Mouse (Mus musculus) ovary, postnatal 10 days (tissue): Measurements from ENCODE around the gene Inava.

Source experiments
- DNase-seq: peaks from one replicate; pipeline ENCODE4 v3.0.0; 2022; ENCODE audit warnings: low spot score

Inava gene

DNA sequence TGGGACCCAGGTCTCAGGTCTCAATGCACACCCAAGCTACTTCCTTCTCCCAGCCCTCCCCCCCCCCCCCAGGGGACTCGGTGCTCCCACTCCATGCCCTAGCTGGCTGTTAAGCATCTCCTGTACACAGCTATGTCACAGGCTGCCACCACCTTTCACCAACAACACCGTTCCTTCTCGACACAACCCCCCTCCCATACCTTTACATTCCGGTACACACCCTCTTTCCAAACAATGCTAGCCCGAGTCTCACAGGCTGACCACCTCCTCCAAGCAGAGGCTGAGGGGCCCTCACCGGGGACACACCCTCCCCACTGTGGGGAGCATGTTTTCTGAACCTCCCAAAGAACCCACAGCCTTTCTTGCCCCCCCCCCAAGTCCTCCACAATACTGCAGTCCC lies 2.5 kb downstream of the Inava start:
- DNase-seq: no peak

DNA sequence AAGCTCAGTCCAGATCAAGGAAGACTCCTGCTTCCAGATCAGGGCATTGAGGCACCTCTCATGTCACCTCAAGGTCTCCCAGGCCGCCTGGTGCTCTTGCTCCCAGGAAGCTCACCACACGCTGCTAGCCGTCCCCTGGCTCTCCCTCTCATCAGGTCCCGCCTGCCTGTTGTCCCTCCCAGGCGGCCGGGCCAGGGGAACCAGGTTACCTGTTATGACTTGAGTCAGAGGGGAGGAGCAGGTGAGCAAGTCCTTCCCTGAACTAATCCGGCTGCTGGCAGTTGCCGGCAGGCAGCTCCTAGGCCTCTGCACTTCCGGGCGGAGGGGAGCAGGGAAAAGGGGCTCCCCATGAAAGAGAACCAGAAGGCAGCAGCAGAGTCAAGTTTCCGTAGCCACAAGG lies 3.9 kb downstream of the Inava start:
- no peak for DNase-seq

DNA sequence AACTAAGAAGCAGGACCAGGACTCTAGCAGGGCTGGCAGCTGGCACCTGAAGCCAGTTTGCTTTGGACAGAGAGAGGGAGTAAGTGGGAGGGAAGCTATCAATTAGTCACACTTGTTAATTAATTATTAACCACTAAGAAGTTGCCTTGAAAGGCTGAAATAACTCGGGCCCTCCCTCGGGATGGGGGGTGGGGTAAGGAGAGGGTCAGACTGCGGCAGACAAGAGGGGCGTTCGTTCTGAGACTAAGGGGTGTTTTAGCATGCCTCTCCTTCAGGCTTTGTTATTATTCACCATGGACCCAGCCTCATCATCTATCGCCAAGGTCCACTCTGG lies 5.1 kb downstream of the Inava start:
- no peak for DNase-seq

DNA sequence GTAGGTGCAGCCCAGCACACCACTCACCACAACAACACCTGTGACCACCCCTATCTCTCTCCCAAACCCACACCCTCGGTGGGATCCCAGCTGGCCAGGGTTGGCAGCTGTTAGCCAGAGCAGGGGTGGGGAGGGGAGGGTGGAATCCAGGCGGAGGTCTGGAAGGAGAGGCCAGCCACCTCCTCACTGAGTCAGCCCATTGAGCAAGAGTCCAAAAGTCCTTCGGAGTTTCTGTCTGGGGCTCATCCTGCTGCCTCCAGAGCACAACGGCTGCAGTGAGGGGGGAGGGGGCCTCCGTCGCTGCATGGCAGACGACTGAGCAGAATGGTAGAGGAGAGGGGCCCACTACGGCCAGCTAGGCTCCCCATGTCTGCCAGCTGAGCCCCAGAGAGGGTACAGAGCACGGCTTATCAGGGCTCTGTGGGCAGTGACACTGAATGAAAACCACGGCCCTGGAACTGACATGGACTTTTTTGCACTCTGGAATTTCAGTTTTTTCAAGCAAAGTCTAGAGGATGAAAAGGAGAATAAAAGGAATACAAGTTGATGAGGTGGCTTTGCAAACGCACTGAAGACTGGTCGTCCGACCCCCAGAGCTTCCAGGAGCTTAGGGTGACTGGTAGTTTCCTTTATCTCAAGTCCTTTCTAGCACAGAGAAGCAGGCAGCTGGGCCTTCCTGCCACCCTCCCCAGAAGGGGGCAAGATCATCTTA lies 5.6 kb downstream of the Inava start:
- DNase-seq: no peak

DNA sequence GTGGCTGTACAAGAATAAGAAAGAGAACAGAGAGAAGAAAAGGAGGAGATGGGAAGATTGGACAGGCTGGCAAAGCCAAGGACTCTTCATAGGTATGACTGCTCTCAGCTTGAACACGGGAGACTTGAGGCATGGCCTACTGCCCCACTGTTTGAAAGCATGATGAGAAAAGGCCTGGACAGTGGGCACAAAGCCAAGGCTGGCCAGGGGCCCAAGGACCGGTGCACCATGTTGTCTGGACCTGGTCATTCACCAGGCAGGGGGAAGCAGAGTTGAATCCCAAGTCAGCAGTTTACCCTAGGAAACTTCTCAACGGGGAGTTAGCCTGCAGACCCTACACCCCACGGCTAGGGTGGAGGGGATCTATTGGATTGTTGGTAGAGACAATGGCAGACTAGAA lies 6.2 kb downstream of the Inava start:
- DNase-seq: no peak

DNA sequence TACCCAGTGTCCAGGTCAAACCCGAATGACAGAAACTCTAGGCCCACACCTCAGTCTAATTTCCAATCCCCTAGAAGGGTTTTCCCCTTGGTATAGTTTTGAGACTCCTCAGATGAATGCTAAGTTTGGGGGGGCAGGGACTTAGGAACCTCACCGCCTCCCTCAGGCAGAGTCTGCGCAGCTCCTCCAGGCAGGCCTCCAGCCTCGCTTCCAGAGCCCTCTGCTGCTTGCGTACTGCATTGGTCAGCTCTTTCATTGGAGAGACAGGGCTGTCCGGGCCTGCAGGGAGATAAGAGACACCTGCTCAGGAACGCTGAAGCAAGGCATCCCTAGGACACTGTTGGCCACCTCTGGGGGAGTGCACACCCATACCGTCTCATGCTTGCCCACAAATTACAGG lies 7.4 kb downstream of the Inava start:
- no peak for DNase-seq

DNA sequence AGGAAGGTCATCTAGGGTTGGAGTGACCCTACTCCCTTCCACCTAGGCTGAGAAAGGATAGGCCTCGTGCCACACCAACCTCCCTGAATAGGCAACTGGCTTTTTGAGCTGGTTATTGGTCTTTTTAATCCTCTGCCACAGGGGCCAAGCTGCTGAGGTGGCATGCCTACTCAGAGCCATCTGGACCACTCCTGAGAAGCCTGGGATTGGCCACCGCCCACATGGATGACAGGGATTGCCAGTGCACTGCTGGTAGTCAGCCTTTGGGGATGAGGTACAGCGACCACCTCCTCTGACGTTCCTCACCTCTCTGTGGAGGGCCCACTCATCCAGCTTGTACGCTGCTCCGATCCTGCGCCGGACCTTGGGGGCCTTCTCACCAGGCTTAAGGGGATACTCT lies 8.2 kb downstream of the Inava start:
- no peak for DNase-seq

DNA sequence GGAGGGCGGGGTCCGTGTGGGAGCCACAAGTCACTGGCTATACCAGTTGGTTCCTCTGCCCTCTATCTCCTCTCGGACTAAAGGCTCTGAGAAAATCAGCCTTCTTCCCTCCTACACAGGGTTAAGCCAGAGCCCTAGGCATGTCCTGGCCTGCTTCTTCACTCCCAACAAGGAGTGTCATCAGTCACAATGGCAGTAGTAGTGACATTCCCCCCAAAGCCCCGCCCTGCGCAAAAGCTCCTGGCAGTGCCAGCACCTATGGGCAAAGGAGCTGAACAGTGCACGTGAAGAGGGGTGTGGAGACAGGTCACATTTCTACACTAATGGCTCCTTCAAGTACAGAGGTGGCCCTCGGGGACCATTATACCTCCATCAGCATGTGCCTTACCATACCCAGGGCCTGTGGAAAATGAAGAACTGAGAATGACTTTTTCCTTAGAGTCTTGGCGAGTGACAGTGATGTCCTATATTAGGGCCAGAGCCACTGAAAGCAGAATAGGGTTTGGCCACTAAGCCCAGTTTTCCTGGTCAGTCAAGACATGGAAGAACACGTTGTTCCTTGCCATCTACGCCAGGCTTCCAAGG lies 10.2 kb downstream of the Inava start:
- DNase-seq: no peak

DNA sequence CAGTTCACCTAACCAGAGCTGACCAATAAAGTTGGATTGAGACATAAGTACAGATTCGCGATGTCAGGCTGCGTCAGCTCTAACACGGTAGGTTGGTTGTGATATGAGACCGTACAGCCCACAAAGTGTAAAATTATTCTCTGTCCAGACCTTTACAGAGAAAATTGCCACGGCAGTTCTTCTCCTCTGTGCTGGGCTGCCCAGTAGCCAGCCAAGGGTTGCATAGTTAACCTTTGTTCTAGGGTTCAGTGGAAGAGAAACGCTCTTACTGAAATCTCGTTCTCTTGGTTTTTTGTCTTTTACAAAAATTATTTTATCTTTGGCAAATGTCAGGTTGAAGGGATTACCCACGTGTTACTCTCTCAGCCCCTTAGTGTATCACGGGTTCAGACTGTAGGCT lies 11.7 kb downstream of the Inava start:
- DNase-seq: no peak

DNA sequence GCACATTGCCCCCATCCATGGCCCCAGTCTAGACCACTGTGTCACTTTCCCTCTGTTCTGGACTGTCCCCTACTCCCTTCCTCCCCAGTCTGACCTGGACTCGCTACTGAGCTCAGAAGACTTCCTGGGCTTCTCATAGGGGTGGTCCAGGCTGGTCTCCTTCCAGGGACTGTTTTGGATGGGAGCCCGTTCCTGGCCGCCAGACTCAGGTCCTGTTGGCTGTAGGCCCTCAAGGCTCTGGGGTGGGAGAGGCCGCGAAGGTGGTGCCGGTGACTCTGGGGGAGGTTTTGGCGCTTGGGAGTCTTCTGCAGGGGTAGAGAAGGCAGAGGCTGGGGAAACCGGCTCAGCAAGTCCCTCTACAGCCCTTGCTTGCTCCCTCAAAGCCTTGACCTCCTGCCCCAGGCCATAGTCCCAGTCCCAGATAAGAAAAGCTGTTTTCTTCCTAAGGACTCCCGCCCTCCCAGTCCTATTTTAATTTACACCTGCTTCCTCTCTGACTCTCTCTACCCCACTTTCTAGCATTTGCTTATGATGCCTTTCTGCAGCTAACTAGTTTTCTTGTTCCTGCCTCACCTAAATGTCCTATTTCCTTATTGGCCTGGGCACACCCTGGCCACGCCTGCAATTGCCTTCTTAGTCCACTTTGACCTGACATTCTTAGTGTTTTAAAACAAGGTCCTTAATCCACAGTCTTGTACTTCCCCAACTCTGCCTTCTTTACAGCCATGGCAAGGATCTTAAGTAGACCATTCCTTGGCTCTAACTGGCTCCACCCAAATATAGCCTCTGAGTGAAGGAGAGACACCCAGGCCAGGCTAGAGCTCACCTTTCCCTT lies 13.8 kb downstream of the Inava start:
- DNase-seq: no peak

DNA sequence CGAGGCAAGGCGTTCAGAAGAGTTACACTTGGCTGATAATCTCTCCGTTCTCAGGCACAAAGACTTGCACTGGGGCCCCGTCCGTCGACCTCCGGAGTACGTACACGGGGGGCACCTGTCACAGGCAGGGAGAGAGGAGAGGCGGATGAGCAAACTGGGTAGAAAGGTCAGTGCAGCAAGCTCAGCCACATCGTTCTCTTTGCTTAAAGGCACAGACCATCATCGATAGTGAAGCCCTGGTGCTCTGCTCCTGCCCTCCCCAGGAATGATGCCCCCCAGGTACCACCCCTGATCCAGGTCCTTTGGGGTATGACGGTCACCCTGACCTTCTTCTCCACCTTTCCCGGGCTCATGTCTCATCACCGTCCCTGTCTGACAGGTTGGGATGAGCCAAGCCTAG lies 19.8 kb downstream of the Inava start:
- no peak for DNase-seq

DNA sequence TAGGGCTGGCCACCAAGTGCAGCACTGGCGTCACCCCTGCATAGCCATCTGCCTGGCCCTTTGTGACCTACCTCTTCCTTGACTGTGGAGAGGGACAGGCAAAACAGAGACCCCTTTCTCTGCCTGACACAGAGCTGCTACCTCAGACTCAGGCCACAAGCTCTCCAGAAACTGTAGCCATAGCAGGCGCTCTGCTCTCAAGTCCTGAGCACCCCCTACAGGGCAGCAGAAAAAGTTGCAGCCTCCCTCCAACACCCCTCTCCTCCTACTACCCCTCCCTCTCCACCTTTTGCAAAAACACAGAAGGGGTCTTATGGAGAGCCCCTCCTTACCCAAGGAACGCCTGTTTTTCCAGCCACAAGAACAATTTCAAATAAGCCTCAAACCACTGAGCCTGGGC lies 21.3 kb downstream of the Inava start, which contains the start of gene Mroh3:
TSS of gene Mroh3 (minus strand) at position 26 of the 400 bp plus-strand sequence.
- DNase-seq: no peak

DNA sequence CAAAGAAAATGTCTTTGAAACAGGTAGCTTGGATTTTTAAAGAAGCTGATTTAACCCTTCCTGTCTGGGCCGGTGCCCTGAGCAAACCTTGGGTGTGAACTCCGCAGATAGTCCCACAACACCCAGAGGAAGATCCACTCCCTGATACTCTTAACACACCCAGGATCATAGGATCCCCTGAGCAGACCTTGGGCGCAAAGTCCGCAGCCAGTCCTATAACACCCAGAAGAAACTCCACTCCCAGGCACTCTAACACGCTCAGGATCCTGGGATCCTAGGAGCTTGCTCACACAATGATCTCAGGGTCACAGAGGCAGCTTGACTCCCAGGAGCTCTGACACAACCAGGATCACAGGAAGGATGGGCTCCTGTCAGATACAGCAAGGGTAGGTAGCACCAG lies 44.0 kb downstream of the Inava start:
- DNase-seq: no peak

DNA sequence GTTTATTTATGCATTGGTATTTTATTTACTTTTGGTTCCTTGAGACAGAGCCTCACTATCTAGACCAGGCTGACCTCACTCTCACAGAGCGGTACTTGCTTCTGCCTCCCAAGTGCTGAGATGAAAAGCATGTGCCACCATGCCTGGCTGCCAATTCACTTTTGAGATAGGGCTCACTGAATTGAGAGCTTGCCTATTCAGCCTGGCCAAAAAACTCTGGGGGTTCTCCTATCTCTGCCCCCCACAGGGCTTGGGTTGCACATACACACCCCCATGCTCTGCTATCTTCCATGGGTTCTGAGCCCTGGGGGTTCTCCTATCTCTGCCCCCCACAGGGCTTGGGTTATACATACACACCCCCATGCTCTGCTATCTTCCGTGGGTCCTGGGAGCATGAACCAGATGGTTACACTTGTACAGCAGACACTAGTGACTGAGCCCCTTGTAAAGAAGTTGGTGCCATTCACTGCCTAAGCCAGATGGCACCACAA lies 54.5 kb downstream of the Inava start:
- no peak for DNase-seq

DNA sequence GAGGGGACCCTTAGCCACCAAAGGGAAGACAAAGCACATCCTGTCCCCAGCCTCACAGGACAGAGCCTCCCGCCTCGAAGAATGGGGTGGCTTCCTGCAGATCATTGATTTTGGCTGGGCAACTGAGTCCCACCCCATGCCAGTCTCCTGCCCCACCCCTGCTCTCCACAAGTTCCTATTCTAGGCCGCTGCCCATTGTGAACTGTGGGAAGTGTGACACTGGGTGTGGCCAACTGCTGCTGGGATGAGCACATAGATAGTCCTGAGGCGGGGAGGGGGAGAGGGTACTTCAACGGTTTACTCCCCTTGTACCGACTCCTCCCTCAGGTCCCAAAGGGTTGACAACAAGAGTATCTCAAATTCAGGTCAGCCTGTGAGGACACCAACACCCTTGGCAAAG lies 55.3 kb downstream of the Inava start:
- no peak for DNase-seq

DNA sequence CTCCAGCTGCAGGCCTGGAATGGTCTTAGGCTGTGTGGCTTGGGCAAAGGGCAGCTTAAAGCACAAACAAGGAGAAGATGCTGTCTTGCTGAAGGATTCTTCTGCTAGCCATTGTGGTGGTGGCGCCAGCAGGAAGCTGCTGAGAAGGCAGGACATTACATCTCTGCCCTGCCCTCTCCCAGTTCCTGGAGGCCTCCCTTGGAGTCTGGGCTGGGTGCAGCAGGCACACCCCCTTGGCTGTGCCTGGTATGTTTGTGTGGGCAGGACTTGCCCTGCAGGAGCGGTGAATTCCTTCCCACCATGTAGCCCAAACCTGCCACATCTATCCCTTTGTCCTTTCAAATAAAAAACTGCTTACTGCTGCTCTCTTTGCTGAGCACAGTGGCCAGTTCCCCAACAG lies 57.0 kb downstream of the Inava start:
- no peak for DNase-seq

DNA sequence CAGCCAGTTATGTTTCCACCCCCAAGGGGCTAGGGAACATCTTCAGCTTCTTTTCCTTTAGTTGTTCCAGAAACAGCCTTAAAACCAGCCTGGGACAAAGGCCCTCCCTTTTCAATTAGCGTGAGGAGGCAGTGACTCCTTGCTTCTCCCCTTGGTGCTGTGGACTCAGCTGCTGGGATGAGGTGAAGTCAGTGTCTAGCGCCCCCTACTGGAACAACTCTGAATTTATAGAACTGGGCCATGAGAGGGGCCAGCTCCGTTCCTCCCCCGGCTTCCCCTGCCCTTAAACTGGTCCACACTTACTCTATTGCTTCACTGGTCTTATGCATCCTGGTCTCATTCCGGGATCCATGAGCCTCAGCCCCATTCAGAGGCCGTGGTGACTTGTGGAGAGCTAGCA lies 58.9 kb downstream of the Inava start:
- no peak for DNase-seq

DNA sequence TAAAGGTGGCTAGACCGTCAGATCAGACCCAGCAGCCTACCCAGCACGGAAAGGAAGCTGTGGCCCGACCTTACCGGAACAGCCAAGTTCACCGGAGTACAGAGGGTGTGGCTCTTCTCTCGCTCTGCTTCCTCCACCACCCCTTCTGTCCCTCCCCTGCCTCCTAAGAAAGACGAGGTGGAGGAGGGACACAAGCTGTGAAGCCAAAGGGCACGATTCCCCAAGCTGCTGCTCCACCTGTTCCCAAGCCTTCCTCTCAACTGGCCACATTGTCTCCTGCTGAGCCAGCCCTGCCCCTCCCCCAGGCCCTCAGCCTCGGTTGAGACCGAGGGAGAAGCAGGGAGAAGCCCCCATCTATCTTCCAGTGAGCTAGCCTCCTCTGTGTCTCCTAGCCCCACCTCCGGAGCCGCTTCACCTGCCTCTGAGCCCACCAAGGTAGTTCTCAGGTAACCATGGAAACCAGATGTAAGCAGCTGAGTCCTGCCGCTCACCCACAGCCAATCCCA lies 59.9 kb downstream of the Inava start:
- no peak for DNase-seq

DNA sequence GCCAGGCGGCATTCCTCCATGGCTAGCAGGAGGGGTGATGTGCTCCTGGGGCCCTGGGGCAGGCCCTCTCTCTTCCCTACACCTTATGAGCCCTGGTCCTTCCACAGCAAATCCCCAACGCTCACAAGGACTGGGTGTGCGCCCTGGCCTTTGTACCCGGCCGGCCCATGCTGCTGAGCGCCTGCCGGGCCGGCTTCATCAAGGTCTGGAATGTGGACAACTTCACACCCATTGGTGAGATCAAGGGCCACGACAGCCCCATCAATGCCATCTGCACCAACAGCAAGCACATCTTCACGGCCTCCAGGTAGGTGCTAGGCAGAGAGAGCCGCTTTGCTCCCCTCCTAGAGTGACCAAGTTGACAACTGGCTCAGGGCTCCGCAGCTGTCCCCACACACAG lies 61.4 kb downstream of the Inava start:
- no peak for DNase-seq

DNA sequence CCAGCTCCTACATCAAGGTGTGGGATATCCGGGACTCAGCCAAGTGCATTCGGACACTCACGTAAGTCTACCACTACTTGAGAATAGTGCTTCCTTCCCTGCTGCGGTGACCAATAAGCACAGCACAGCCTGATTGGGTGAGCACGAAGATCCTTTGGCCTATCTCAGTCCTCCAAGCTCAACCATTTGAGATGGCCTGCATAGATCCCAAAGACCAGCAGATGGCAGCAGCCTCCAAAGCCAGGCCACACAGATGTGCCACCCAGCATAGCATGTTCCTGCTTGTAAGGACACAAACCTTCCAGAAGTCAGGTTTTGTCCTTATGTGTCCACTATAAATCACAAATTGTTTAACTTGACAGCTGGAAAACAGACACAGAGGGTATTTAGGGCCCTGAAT lies 64.0 kb downstream of the Inava start:
- peak; percentile 21 for DNase-seq

DNA sequence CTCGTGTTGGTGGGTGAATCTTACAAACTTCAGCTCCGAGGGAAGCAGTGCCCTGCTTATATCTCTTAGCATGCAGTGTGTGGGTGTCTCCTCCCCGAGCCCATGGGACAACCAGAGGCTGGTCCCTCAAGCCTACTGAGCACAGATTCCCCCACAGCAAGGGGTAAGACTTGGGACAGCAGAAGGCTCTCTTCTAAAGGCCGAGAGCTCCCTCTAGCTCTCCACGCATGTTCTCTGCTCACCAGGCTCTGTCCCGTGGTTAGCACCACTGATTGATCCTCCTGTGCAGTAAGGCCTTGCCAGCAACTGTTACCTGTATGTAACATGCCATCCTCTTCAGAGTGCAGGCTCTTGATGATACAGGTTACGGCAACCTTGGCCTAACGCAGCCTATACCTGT lies 66.4 kb downstream of the Inava start:
- DNase-seq: no peak

DNA sequence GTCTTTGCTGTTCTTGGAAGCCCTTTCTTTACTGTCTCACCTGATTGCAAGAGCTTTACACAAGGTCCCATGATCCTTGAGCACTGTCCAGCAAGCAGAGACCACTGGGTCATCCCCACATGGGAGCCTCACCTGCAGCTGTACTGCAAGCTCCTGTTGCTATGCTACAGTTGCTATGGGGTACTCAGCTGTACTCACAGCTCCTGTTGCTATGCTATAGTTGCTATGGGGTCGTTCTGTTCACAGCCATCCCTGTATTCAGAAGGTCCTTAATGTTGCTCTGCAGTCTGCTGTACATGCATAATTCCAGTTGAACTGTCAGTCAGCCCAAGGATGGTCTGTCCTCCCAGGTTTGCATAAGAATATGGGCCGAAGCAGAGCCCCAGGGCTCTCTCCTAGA lies 68.6 kb downstream of the Inava start:
- no peak for DNase-seq
